Mouse (Mus musculus): ENCODE data around the gene Isca2.

- TF ChIP-seq POLR2A (IDR thresholded peaks at IDR 0.05; ENCODE audit: extremely low read depth, insufficient read depth, low read length) (no peak), CTCF (IDR thresholded peaks at IDR 0.05; ENCODE audit: extremely low read depth, insufficient read depth, low read length) (no peak)
Observed at GRCm38 (mm10) chr12:84792629-84793028, 19.6 kb downstream of the Isca2 start.
